Mouse (Mus musculus) lung, postnatal 36 days (tissue): ENCODE measurements around the gene Gfer.
"Not testable (repeated sequence)": the region's sequence is repeated elsewhere in the genome, so short reads cannot be mapped to it uniquely, and the experiment has no call there.

Source experiments
- DNase-seq: peaks from one replicate; pipeline ENCODE4 v3.0.0; 2022; ENCODE audit warnings: mixed read lengths

Gene Gfer

GRCm38 (mm10) chr17:24721383-24721955 is 25.5 kb upstream of the Gfer start:
- not testable (repeated sequence) for DNase-seq

DNA sequence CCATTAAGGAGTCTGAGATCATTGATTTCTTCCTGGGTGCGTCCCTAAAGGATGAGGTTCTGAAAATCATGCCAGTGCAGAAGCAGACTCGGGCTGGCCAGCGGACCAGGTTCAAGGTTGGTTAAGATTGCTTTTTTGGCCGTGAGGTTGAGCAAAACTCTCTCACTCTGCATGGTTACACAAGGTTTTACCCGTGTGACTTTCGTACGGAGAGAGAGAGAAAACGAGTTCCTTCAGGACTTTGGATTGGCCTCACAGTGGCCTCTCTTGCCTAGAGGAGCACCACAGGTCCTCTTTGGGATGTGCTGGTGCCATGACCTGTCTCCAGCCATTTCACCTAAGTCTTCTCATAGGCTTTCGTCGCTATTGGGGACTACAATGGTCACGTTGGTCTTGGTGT is 24.7 kb upstream of the Gfer start:
- not testable (repeated sequence) for DNase-seq

DNA sequence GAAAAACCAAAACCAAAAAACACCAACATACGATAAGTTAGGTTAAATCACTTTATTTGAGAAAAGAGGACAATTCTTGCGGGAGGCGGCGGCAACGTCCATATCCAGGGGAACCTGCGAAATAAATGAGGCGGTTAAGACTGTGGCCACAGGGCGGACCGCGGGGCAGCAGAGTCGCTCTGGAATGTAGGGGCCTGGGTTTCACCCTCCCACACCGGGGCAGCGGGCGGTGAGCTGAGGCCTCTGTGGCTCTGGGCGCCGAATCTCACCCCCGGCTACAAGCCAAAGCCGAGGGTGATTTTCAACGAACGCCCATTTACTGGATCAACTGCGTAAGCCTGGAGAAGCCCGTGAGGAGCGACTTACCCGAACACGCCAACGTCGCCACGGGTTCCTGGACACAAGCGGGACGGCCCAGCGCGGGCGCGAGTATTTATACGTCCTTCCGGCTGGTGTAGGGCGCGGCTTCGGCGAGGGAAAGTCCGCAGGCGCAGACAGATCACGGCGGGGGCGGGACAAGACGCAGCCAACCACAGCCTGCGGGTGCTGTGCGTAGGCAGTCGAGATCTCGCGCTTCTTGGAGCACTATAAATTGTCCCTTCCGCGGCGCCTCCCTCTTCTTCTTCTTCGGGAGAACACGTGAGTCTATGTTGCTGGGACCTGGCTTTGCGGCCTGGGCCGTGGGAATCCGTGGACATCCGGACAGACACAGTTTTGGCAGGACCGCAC is 23.7 kb upstream of the Gfer start:
- DNase-seq, result peak; percentile 99

GRCm38 (mm10) chr17:24718938-24719337 is 23.0 kb upstream of the Gfer start:
- not testable (repeated sequence) for DNase-seq

DNA sequence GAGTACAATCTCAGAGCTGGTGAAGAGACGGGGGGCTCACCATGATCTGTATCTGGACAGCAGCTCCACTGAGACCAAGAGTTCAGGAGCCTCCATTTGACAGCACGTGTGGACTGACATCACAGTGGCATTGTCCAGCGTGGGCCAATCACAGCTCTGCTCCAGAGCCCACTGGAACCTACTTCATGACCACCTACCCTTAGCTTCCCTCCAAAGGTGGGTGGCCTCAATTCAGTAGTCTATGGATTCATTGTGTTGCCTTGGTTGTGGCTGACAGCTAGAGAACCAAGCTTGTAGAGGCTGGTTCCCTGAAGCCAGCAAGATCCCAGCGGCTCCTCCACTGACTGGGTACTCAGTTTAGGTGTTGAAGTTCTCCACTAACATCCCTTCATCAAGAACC is 22.0 kb upstream of the Gfer start, which contains the start of the genes Rnf151 and Rps2:
Gene Rnf151 (minus strand): TSS at position 121 of the 400 bp plus-strand sequence.
Gene Rps2 (plus strand): TSS at position 174 of the 400 bp plus-strand sequence.
- no peak for DNase-seq

GRCm38 (mm10) chr17:24716166-24716682 is 20.3 kb upstream of the Gfer start:
- DNase-seq, result no peak

DNA sequence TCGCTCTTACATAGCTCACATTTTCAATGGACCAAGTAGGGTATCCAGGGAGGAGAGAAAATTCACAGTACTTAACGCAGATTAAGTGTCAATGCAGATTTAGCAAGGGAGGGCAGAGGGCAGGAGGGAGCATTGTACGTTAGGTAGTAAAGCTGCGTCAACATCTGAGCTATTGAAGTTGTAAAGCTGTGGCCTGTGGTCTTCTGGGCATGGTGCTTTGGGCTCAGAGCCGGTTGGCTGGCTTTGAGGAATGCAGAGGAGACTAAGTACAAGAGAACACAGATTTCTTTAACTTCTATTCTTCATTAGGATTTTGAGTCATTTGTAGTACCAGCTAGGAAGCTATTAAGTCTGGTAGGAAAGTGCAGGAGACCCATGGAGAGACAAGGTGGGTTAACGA is 19.6 kb upstream of the Gfer start:
- no peak for DNase-seq

DNA sequence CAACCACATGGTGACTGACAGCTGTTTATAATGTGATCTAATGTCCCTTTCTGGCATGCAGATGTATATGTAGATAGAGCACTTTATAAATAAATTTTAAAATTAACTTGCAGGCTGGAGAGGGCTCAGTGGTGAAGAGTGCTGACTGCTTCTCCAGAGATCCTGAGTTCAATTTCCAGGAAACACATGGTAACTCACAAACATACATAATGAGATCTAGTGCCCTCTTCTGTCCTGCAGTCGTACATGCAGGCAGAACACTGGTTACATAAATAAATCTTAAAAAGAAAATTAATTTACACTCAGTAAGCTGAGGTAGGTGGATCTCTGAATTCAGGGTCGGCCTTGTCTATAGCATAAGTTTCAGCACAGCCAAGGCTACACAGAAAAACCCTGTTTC is 12.7 kb upstream of the Gfer start:
- DNase-seq, result peak; percentile 55

DNA sequence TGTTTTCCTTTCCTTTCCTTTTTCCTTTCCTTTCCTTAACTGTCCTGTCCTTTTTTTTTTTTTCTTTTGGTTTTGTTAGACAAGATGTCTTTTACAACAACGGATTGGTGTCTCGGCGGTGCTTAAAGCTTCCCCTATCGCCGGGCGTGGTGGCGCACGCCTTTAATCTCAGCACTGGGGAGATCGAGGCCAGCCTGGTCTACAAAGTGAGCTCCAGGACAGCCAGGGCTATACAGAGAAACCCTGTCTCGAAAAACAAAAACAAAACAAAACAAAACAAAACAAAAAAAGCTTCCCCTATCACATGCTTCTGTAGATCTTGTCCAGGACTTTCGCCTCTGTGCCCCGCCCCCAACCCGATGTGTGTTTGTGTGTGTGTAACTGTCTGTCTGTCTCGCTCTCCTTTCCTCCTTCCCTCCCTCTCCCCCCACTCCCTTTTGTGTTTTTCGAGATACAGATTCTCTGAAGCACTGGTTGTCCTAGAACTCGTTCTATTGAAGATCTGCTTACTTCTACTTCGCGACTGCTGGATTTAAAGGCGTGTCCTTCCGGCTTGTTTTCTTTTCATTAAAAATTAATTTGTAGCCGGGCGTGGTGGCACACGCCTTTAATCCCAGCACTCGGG is 12.0 kb upstream of the Gfer start:
- DNase-seq, result peak; percentile 15

GRCm38 (mm10) chr17:24706982-24707800 is 11.2 kb upstream of the Gfer start, which contains the start of gene Tbl3:
TSS of gene Tbl3 (minus strand) at chr17:24707660.
- peak; percentile 98 for DNase-seq

GRCm38 (mm10) chr17:24705821-24706220 is 9.9 kb upstream of the Gfer start:
- DNase-seq, result no peak

DNA sequence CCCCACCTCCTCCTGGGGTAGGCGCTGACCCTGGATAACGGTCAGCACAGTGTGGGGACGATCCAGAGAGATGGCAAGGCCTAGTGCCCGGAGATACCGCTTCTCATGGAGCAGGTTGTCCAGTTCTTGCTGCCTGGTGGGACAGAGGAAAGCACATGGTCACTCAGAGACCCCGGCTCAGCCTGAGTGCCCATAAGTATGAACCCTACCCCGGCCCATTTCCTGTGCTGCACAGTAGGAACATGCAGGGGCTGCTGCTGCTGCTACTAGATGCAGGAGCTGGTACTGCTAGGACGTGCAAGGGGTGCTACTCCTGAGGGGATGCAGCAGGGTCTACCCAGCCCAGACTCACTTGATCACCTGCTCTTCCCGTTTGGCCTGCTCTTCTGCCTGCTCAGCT is 5.3 kb upstream of the Gfer start:
- DNase-seq, result no peak

GRCm38 (mm10) chr17:24699473-24699872 is 3.5 kb upstream of the Gfer start:
- DNase-seq, result no peak

- DNase-seq, result no peak
These were observed 2.8 kb upstream of the Gfer start for GRCm38 (mm10) chr17:24698715-24699114.

DNA sequence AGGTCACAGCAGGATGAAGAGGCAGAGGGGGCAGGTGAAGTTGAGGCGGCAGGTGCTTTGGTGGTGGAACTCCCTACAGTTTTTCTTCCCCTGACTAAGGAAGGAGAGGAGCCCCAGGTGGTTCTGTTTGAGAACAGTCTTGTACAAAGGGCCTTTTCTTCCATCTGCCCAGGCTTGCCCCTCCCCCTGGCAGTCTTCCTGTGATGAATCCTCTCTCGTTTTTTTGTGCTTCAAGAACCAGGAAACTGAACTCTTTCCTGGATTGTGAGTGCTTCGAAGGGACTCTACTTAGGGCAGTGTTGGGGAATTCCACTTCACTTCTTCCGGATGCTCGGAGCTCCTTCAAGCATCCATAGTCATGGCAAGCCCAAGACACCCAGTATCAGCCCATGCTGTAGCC is 2.0 kb upstream of the Gfer start:
- DNase-seq, result no peak

DNA sequence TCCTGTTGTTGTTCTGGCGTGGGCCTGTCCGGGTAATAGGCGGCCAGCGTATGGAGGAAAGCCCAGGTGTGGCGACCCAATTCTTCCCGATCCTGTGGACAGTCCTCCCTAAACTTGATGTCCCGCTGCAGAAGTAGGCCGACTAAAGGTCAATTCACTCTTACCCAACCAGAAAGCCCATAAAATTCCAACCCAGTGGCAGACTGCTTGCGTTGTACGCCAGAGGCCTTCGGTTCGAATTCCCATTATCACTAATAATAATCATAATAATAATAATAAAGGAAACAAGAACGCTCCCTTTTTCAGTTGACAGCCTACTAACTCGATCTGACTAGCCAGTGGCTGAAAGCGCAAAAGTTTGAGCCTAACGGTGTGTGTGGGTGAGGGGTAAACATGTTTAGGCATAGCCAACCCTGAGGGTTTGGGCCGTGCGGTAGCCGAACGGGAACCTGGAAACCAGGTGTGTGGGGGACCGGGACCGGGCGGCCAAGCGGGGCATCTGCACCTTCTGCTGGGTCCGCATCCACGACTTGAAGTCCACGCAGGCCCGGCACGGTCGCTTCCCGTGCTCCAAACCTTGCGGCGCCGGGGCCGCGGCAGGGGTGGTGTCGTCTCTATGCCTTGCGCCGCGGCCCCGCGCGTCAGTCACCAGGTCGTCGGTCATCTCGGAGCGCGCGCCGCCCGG is 488 bp downstream of the Gfer start:
- DNase-seq, result peak; percentile 10

DNA sequence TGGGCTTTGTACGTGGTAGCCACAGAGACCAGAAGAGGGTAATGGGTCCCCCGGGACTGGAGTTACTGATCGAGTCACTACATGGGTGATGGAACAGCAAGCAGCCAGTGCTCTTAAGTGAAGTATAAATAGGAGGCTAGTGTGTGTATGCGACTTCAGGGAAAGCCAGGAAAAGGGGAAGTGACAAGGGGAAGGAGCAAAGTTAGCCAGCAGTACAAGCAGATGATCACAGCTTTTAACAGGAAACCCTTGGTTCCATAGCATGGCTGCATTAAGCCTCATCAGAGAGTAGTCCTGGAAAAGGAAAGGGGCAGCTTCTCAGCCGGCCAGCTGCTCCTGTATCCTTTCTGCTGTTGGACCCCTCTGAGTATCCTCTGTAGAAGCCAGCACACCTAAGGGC is 3.6 kb downstream of the Gfer start:
- no peak for DNase-seq

DNA sequence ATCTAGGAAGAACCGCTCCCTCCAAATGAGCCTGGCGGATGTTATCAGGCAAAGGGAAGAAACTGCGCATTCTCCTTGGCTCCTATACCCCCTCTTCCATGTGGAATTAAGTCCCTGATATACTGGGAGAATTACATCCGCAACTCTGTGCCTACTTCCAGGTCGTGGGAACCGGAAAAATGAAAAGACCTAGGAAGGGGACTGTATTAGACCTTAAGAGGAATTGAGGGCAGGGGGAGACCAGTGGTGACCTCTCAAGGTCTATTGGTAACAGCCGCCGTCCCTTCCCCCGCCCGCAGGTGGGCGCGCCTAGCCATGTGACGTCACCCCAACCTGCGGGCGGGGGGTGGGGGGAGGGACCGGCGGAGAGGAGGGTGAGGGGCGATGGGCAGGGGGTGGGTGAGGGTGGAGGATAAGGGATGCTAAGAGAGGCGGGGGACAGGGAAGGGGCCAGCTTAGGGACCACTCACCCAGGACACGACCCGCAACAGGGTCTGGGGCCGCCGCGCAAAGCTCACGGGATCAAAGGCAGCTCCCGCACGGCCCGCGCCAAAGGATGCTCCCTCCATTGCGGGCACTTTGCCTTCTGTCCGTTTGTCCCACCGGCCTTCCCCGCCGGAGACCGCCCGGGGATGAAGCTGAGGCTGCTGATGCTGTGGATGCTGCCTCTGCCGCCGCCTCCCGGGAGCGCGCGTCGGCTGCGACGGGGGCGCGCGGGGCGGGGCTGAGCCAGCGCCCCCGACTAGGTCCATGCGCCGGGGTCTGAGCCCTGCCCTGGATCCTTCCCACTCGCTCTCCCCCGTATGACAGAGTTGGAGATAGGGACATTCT is 6.5 kb downstream of the Gfer start, which contains the start of gene Syngr3:
Gene Syngr3 (minus strand): TSS at position 705 of the 831 bp plus-strand sequence.
- no peak for DNase-seq

DNA sequence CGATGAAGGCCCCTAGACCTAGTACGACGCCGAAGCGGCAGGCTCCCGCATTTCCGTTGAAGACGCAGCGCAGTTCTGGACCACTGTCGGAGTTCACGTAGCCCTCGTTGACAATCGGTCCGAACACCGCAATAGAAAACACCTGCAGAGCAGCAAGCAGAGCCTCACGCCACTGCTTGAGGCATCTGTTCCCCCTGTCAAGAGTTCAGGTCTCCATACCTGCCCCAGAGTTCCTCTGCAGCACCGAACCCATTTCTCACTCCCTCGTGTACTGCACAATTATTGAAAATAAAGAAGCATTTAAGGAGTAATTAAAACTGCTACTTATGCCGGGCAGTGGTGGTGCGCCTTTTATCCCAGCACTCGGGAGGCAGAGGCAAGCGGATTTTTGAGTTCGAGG is 8.4 kb downstream of the Gfer start:
- no peak for DNase-seq

DNA sequence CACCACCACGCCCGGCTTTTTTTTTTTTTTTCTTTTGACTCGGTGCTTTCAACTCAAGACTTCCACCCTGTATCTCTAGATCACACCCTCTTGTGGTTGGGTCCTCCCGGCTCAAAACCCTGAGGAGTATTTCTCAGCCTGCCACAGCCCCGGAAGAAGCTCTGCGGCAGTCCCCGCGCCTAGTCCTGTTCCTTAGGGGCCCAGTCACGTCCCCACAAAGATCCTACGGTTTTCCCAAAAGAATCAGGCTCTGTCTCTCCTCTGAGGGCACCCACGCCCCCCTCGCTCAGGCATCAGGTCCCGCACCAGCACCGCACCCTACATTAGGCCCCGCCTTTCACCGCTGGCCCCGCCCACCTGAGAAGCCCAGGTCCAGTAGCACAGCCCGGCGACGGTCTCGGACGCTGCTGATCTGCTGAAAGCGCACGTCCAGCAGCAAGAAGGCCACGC is 8.8 kb downstream of the Gfer start:
- DNase-seq, result peak; percentile 84

- DNase-seq, result peak; percentile 73
These were observed 9.4 kb downstream of the Gfer start for GRCm38 (mm10) chr17:24686514-24686913.
